Mouse (Mus musculus) lung, postnatal 0 days (tissue): ENCODE results near the gene Aktip.

Experiments used
- CTCF ChIP-seq: IDR thresholded peaks from 2 replicates; pipeline ENCODE4 v1.5.1; 2016; ENCODE audit warnings: antibody characterized with exemption, mild to moderate bottlenecking
- EP300 ChIP-seq: IDR thresholded peaks from 2 replicates; pipeline ENCODE4 v1.6.1; 2016; ENCODE audit warnings: antibody characterized with exemption, mild to moderate bottlenecking, control low read depth

DNA sequence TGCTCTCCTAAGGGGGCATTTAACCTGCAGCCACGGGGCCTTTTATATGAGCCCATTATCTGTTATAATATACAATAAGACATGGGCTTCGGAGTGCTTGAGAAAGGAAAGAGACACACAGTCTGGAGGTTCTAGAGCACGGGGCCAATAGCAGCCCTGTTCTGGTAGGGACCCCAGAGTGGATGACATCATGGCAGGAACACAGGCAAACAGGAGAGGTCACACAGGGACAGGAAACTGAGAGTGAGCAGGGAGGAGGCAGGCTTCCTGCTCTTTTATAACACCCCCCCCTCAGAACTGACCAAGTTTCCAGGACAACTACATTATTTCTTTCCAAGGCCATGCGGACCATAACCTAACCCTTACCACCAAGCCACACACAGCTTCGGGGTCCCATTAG lies 2.5 kb downstream of the Aktip start:
- TF ChIP-seq EP300, result no peak
- no peak for TF ChIP-seq CTCF
